Mouse (Mus musculus) frontal cortex, postnatal 36 days (tissue): Measurements from ENCODE around the gene Sdhd.
"Not testable (repeated sequence)": the region's sequence is repeated elsewhere in the genome, so short reads cannot be mapped to it uniquely, and the experiment has no call there.

Source experiments
- DNase-seq, 2 experiments: peaks; one replicate each; pipeline ENCODE4 v3.0.0; 2022; ENCODE audit warnings: low spot score in 2 of 2

Sdhd gene

GRCm38 (mm10) chr9:50603189-50603997 is at the start of gene Sdhd, which contains the start of gene Timm8b:
TSS of gene Sdhd (minus strand) at chr9:50603812.
TSS of gene Timm8b (plus strand) at chr9:50603910.
- DNase-seq: peak; percentile 93 to 96

GRCm38 (mm10) chr9:50650503-50650902 is 46.9 kb upstream of the Sdhd start:
- DNase-seq: no peak

- no peak for DNase-seq
Observed at GRCm38 (mm10) chr9:50646826-50647370, 43.3 kb upstream of the Sdhd start.

- no peak for DNase-seq
Observed at GRCm38 (mm10) chr9:50634270-50634669, 30.7 kb upstream of the Sdhd start.

- DNase-seq: no peak
Observed at GRCm38 (mm10) chr9:50633059-50633458, 29.4 kb upstream of the Sdhd start.

GRCm38 (mm10) chr9:50632016-50632688 is 28.5 kb upstream of the Sdhd start:
- DNase-seq: no peak

- DNase-seq: not testable (repeated sequence)
Observed at GRCm38 (mm10) chr9:50630903-50631302, 27.3 kb upstream of the Sdhd start.

GRCm38 (mm10) chr9:50617794-50618330 is 14.2 kb upstream of the Sdhd start:
- no peak for DNase-seq

GRCm38 (mm10) chr9:50616766-50617603 is 13.4 kb upstream of the Sdhd start, which contains the start of the genes Pih1d2 and Nkapd1:
TSS of gene Pih1d2 (plus strand) at chr9:50617321.
TSS of gene Nkapd1 (minus strand) at chr9:50617464.
- DNase-seq: peak; percentile 88 to 94

GRCm38 (mm10) chr9:50616161-50616560 is 12.5 kb upstream of the Sdhd start:
- no peak for DNase-seq

- DNase-seq: peak in 1 of 2 experiments; percentile 48
Observed at GRCm38 (mm10) chr9:50612115-50612514, 8.5 kb upstream of the Sdhd start.

- no peak for DNase-seq
Observed at GRCm38 (mm10) chr9:50604338-50604737, 726 bp upstream of the Sdhd start.

GRCm38 (mm10) chr9:50603998-50604324 is 349 bp upstream of the Sdhd start:
- no peak for DNase-seq

- no peak for DNase-seq
Observed at GRCm38 (mm10) chr9:50602055-50602845, 1.4 kb downstream of the Sdhd start.

- DNase-seq: no peak
Observed at GRCm38 (mm10) chr9:50601536-50601935, 2.1 kb downstream of the Sdhd start.

- no peak for DNase-seq
Observed at GRCm38 (mm10) chr9:50596973-50597372, 6.6 kb downstream of the Sdhd start.

- DNase-seq: no peak
Observed at GRCm38 (mm10) chr9:50594794-50595417, 8.7 kb downstream of the Sdhd start.

- no peak for DNase-seq
Observed at GRCm38 (mm10) chr9:50593544-50593943, 10.1 kb downstream of the Sdhd start.

- DNase-seq: no peak
Observed at GRCm38 (mm10) chr9:50592955-50593354, 10.7 kb downstream of the Sdhd start.

GRCm38 (mm10) chr9:50590856-50591518 is 12.6 kb downstream of the Sdhd start:
- DNase-seq: no peak
